Mouse (Mus musculus): Measurements from ENCODE around the gene Madcam1. TPM values are rescaled to one million over a fixed set of nuclear protein-coding genes. Genes with fewer than 3 reads are reported as not detected.

Madcam1 gene
- polyA plus RNA-seq (2015; fragmentation: Nextera tagmentation; extraction: Ambion mirVana), result 1.4 and 1.9 TPM in 2 replicates

GRCm38 (mm10) chr10:79664131-79664665 lies at the start of gene Madcam1:
Gene Madcam1 (plus strand): TSS chr10:79664559.
- Histone ChIP-seq H3K9me3 (replicated peaks) (no peaks in the 10 kb centered on the region), H3K4me2 (no peak within 1 kb of the TSS), H3K9ac (no peak within 1 kb of the TSS), H3K36me3 (no peaks in the 10 kb centered on the region), H3K27ac (no peak within 1 kb of the TSS), H3K4me3 (no peak within 1 kb of the TSS), H3K27me3 (peaks cover 4% of the 10 kb centered on the region; the same call in 1 of the 2 replicates), H3K4me1 (replicated peaks) (peaks cover 5% of the 10 kb centered on the region; the same call in 1 of the 2 replicates)
- no peak for ATAC-seq (replicated peaks; ENCODE audit: insufficient number of reproducible peaks, insufficient read depth, low FRiP score, low read depth)
- WGBS, result 13% methylated on average over 13 of the region's 13 CpGs

DNA sequence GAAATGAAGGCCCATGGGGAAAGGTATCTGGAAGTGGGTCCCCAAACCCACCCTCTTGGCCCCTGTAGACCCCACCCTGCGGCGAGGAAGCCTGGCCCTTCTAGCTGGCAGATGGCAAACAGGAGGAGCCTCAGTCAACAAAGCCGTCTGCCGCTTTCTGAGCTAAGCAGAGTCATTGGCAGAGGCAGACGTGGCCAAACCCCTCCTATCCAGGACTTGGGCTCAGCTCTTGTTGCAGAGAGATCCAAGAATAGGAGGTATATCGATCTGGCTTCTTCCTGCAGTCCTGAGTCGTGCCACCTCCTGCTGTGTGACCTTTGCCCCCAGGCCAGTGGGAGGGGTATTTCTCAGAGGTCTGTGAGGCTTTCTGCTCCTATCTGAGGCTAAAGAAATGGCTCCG lies 48.5 kb upstream of the Madcam1 start:
- Histone ChIP-seq H3K9ac (no peak overlapping the region), H3K27ac (no peak overlapping the region), H3K36me3 (no peaks in the 10 kb centered on the region), H3K4me1 (replicated peaks) (peaks cover 23% of the 10 kb centered on the region), H3K27me3 (peaks cover 37% of the 10 kb centered on the region), H3K4me2 (no peak overlapping the region), H3K9me3 (replicated peaks) (no peaks in the 10 kb centered on the region), H3K4me3 (no peak overlapping the region)
- ATAC-seq (replicated peaks; ENCODE audit: insufficient number of reproducible peaks, insufficient read depth, low FRiP score, low read depth), result no peak
- 15% methylated on average over 8 of the region's 8 CpGs for WGBS

GRCm38 (mm10) chr10:79616376-79616775 lies 48.0 kb upstream of the Madcam1 start:
- H3K36me3 ChIP-seq, result no peaks in the 10 kb centered on the region
- no peak overlapping the region for H3K4me2 ChIP-seq
- ATAC-seq (replicated peaks; ENCODE audit: insufficient number of reproducible peaks, insufficient read depth, low FRiP score, low read depth), result no peak
- peaks cover 23% of the 10 kb centered on the region for H3K4me1 ChIP-seq (replicated peaks)
- no peaks in the 10 kb centered on the region for H3K9me3 ChIP-seq (replicated peaks)
- no peak overlapping the region for H3K9ac ChIP-seq
- 87% methylated on average over 5 of the region's 5 CpGs for WGBS
- no peak overlapping the region for H3K4me3 ChIP-seq
- H3K27ac ChIP-seq, result no peak overlapping the region
- H3K27me3 ChIP-seq, result peaks cover 36% of the 10 kb centered on the region

DNA sequence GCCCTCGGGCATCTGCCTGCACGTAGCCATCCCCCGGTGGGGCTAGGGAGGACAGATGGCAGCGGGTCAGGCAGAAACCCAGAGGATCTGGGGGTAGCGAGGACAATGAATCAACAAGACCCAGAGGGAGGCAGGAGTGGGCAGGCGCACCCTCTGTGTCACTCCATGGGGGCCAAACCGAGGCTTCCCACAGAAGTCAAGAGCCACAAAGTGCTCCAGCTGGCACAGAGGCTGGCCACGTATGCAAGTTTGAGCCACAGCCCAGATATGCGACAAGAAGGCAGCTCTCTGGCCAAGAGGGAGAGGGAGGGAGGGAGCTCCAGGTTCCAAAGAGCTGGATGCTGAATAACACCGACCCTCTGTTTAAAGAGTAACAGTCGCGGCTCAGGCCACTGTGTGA lies 40.4 kb upstream of the Madcam1 start:
- Histone ChIP-seq H3K9me3 (replicated peaks) (no peaks in the 10 kb centered on the region), H3K27ac (no peak overlapping the region), H3K27me3 (peaks cover 10% of the 10 kb centered on the region; the same call in 1 of the 2 replicates), H3K4me1 (replicated peaks) (no peaks in the 10 kb centered on the region), H3K9ac (no peak overlapping the region), H3K4me3 (no peak overlapping the region), H3K4me2 (no peak overlapping the region), H3K36me3 (no peaks in the 10 kb centered on the region)
- ATAC-seq (replicated peaks; ENCODE audit: insufficient number of reproducible peaks, insufficient read depth, low FRiP score, low read depth), result no peak
- 66% methylated on average over 12 of the region's 12 CpGs for WGBS

DNA sequence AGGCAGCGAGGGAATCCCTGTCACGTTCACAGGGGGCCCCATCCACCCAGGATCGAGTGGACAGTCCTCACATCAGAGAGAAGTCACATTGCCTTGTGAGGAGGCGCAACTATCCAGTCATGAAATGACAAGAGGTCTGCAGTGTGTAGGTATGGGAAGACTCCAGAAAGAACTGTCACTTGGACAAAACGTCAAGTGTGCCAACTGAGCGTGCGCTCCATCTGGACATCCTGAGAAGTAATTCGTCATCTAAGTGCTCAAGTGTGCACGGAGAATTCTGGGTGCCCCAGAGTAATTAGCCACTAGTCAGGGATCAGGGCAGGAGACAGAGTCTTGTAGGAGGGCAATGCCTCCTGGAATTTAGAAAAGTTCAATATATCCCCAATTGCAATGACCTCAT lies 39.0 kb upstream of the Madcam1 start:
- no peak overlapping the region for H3K4me2 ChIP-seq
- 76% methylated on average over 9 of the region's 9 CpGs for WGBS
- no peaks in the 10 kb centered on the region for H3K9me3 ChIP-seq (replicated peaks)
- no peak overlapping the region for H3K9ac ChIP-seq
- ATAC-seq (replicated peaks; ENCODE audit: insufficient number of reproducible peaks, insufficient read depth, low FRiP score, low read depth), result no peak
- H3K4me3 ChIP-seq, result no peak overlapping the region
- H3K27ac ChIP-seq, result no peak overlapping the region
- no peaks in the 10 kb centered on the region for H3K36me3 ChIP-seq
- no peaks in the 10 kb centered on the region for H3K4me1 ChIP-seq (replicated peaks)
- H3K27me3 ChIP-seq, result peaks cover 10% of the 10 kb centered on the region; the same call in 1 of the 2 replicates

DNA sequence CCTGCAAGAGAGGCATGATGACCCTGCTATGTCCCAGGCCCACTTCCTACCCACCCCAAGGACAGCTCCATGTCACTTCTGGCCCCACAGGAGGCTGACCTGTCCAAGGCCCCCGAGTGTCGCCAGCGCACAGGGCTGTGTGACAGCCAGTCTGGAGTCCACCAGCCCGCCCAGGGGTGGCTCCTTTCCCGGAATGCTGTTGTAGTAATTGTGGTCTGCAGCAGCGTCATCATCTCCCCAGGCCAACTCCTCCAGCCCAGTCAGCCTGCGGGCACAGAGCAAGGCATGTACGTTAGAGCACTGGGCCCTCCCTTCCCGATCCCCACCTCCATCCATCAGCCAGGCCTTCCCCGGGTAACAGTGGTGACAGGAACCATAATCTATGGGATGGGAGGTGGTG lies 38.2 kb upstream of the Madcam1 start:
- Histone ChIP-seq H3K4me1 (replicated peaks) (no peaks in the 10 kb centered on the region), H3K9me3 (replicated peaks) (no peaks in the 10 kb centered on the region), H3K27ac (no peak overlapping the region), H3K4me2 (no peak overlapping the region), H3K4me3 (no peak overlapping the region), H3K27me3 (peaks cover 7% of the 10 kb centered on the region; the same call in 1 of the 2 replicates), H3K9ac (no peak overlapping the region), H3K36me3 (no peaks in the 10 kb centered on the region)
- no peak for ATAC-seq (replicated peaks; ENCODE audit: insufficient number of reproducible peaks, insufficient read depth, low FRiP score, low read depth)
- WGBS, result 73% methylated on average over 10 of the region's 10 CpGs

- Histone ChIP-seq H3K27me3 (peaks cover under 1% of the 10 kb centered on the region; the same call in 1 of the 2 replicates), H3K4me1 (replicated peaks) (no peaks in the 10 kb centered on the region), H3K9me3 (replicated peaks) (no peaks in the 10 kb centered on the region), H3K4me2 (no peak overlapping the region), H3K36me3 (no peaks in the 10 kb centered on the region), H3K27ac (no peak overlapping the region), H3K4me3 (no peak overlapping the region), H3K9ac (no peak overlapping the region)
- no peak for ATAC-seq (replicated peaks; ENCODE audit: insufficient number of reproducible peaks, insufficient read depth, low FRiP score, low read depth)
- WGBS, result 79% methylated on average over 5 of the region's 5 CpGs
These were observed 36.0 kb upstream of the Madcam1 start for GRCm38 (mm10) chr10:79628377-79628776.

- WGBS, result 76% methylated on average over 4 of the region's 4 CpGs
- Histone ChIP-seq H3K27ac (no peak overlapping the region), H3K36me3 (no peaks in the 10 kb centered on the region), H3K9ac (no peak overlapping the region), H3K4me1 (replicated peaks) (no peaks in the 10 kb centered on the region), H3K27me3 (peaks cover 15% of the 10 kb centered on the region), H3K4me3 (no peak overlapping the region), H3K9me3 (replicated peaks) (no peaks in the 10 kb centered on the region), H3K4me2 (no peak overlapping the region)
- no peak for ATAC-seq (replicated peaks; ENCODE audit: insufficient number of reproducible peaks, insufficient read depth, low FRiP score, low read depth)
These were observed 32.9 kb upstream of the Madcam1 start for GRCm38 (mm10) chr10:79631432-79631831.

GRCm38 (mm10) chr10:79633006-79633777 lies 31.2 kb upstream of the Madcam1 start:
- WGBS, result 73% methylated on average over 17 of the region's 17 CpGs
- peaks cover 33% of the 10 kb centered on the region for H3K27me3 ChIP-seq
- no peak for ATAC-seq (replicated peaks; ENCODE audit: insufficient number of reproducible peaks, insufficient read depth, low FRiP score, low read depth)
- H3K4me1 ChIP-seq (replicated peaks), result peaks cover 12% of the 10 kb centered on the region
- no peak overlapping the region for H3K4me3 ChIP-seq
- no peak overlapping the region for H3K9ac ChIP-seq
- no peak overlapping the region for H3K4me2 ChIP-seq
- H3K36me3 ChIP-seq, result no peaks in the 10 kb centered on the region
- H3K27ac ChIP-seq, result no peak overlapping the region
- no peaks in the 10 kb centered on the region for H3K9me3 ChIP-seq (replicated peaks)

DNA sequence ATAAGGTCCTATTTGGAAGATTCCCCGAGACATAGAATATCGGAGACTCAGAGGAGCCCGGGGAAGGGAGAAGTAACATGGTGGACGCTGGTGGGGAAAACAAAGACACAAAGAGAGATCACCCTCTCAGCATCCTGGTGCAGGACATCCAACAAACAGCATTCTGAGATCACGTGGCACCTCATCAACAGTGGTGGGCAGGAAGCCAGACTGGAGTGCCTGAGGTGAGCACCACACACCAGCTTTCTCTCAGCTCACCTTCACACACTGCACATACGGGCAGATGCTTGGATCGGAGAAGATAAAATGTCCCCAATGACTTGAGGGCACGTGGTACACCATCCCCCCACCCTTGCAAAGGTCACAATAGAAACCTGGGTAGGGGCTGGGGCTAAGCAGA lies 28.1 kb upstream of the Madcam1 start:
- Histone ChIP-seq H3K27ac (no peak overlapping the region), H3K4me2 (no peak overlapping the region; the same call in 1 of the 2 replicates), H3K4me3 (peak overlapping the region; percentile 67; the same call in 1 of the 2 replicates), H3K9me3 (replicated peaks) (no peaks in the 10 kb centered on the region), H3K4me1 (replicated peaks) (peaks cover 22% of the 10 kb centered on the region), H3K36me3 (no peaks in the 10 kb centered on the region), H3K9ac (no peak overlapping the region), H3K27me3 (peaks cover 56% of the 10 kb centered on the region)
- 80% methylated on average over 8 of the region's 8 CpGs for WGBS
- no peak for ATAC-seq (replicated peaks; ENCODE audit: insufficient number of reproducible peaks, insufficient read depth, low FRiP score, low read depth)

DNA sequence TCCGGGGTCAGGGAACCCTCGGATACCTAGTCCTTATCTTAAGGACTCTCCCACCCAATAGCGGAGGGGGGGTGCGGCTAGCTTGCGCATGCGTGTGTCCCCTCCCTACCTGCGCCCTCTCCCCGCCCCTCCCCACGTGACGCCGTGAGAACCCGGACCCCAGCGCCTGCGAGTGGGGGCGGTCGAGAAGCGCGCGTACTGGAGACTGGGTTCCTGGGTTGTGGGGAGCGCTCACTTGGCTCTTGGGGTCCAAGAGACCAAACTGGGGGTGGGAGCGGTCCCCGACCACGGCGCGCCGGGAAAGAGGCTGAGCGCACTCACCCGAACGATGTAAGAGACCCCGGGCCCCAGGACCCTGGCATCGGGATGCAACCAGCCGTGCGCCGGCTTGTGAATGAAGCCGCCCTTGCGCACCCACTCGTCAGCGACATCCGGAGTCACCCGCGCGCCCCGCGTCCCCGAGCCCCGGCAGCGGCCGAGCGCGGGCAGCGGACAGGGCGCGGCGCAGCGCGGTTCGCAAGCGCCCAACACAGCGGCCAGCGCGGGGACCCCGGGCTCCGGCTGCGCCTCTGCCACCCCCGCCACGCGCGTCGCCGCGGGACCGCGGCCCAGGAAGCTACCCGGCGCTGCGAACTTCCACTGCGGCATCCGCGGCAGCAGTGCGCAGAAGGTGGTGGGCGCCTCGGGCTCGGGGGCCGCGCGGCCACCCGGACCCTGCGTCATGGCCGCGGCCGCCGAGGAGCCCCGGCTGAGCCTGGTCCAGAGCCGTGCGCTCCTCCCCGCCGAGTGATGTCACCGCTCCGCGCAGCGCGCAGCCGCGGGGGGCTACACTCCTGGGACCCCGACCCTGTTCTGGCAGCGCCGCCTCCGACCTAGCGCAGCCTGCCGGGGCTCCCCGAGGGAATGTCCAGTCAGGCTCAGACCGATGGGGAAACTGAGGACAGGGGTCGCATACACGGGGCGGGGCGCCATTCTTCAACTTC lies 26.9 kb upstream of the Madcam1 start, which contains the start of gene Shc2:
Gene Shc2, minus strand, starts transcription at position 791 of the 983 bp plus-strand sequence.
- H3K4me2 ChIP-seq, result peak within 1 kb of the TSS; percentile 98
- ATAC-seq (replicated peaks; ENCODE audit: insufficient number of reproducible peaks, insufficient read depth, low FRiP score, low read depth), result peak; percentile 54; the same call in 1 of the 2 replicates
- H3K4me3 ChIP-seq, result peak within 1 kb of the TSS; percentile 67
- under 1% methylated on average over 108 of the region's 116 CpGs for WGBS
- H3K9ac ChIP-seq, result peak within 1 kb of the TSS; percentile 57
- peaks cover 22% of the 10 kb centered on the region for H3K4me1 ChIP-seq (replicated peaks)
- H3K9me3 ChIP-seq (replicated peaks), result no peaks in the 10 kb centered on the region
- H3K27me3 ChIP-seq, result peaks cover 56% of the 10 kb centered on the region
- H3K27ac ChIP-seq, result no peak within 1 kb of the TSS
- H3K36me3 ChIP-seq, result no peaks in the 10 kb centered on the region

Data from heart, embryonic 15.5 days (tissue).